Mouse (Mus musculus) monocyte, adult 5-6 weeks (primary cell): ENCODE measurements around the gene Chst1. TPM values are rescaled to one million over a fixed set of nuclear protein-coding genes. Genes with fewer than 3 reads are reported as not detected.

Experiments
- ATAC-seq: fragments of 153-309, 156-312 bp; replicated peaks from 2 replicates; pipeline ENCODE4 v1.8.0; 2017; ENCODE audit warnings: mild to moderate bottlenecking; ENCODE audit not compliant: low TSS enrichment, insufficient number of reproducible peaks, severe bottlenecking, poor library complexity, low FRiP score
- total RNA-seq: library from RNA; stranded (forward); fragments of 200-1000, 200-491, 200-594 nt; gene quantifications from 3 replicates; pipeline ENCODE4 v1.2.3, GENCODE M21; 2017

Gene Chst1
- total RNA-seq, 1 experiment from 2014 or later = 0.86 TPM

- no peak for ATAC-seq
These were observed 8.6 kb downstream of the Chst1 start for GRCm38 (mm10) chr2:92608013-92608619.

GRCm38 (mm10) chr2:92608810-92609581, 9.5 kb downstream of the Chst1 start:
- no peak; the same call in 1 of the 2 replicates for ATAC-seq

DNA sequence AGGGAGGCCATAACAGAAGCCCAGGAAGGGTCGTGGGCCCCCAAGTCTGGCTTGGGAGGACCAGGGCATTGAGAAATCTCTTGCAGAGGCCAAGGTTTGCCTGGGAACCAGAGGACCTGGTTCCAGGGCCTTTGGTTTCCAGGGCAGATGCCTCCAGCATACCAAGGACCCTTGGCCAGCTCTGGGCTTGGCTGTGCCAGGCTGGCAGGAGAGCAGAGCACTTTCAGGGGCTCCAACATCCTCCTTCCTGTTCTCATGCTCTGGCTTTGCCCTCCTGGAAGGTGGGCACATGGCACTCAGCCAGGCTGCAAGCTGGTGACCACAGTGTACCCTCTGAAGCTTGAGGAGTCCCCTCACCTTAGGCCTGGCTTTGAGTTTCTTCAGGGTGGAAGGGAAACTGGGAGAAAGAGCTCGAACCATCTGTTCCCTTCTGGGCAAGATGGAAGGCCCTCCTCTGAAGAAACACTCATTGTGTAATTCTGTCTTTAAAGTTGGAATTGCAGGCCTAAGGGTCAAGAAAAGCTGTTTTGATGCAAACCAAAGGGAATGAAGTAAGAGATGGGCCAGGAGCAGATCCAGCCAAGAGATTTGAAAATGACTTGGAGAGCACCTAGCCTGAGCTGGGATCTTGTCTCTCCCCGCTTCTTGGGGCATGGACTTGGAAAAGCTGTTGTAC, 10.3 kb downstream of the Chst1 start:
- ATAC-seq = no peak

- no peak for ATAC-seq
These were observed 14.1 kb downstream of the Chst1 start for GRCm38 (mm10) chr2:92613645-92614044.

- ATAC-seq = no peak
These were observed 14.6 kb downstream of the Chst1 start for GRCm38 (mm10) chr2:92614106-92614505.

GRCm38 (mm10) chr2:92617077-92617756, 17.7 kb downstream of the Chst1 start:
- no peak for ATAC-seq

DNA sequence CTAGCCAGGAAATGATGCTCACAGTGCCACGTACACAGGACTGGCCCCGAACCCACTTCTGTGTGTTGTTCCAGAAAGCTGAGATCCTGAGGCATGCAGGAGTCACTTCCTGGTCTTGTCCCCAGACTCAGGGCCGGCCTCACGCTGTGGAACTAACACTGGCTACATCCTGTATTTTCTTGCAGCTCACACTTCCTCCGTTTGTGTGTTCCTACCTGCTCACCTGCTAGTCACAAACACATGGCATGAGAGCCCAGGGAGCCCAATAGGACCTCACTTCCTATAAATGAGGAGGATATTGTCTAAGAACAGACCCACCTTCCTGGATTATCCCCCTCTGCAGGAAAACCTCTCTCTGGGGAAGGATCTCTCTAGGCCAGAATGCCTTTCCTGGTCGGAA, 18.5 kb downstream of the Chst1 start:
- no peak for ATAC-seq

GRCm38 (mm10) chr2:92627633-92628032, 28.1 kb downstream of the Chst1 start:
- no peak for ATAC-seq

GRCm38 (mm10) chr2:92630799-92631198, 31.3 kb downstream of the Chst1 start:
- no peak for ATAC-seq

DNA sequence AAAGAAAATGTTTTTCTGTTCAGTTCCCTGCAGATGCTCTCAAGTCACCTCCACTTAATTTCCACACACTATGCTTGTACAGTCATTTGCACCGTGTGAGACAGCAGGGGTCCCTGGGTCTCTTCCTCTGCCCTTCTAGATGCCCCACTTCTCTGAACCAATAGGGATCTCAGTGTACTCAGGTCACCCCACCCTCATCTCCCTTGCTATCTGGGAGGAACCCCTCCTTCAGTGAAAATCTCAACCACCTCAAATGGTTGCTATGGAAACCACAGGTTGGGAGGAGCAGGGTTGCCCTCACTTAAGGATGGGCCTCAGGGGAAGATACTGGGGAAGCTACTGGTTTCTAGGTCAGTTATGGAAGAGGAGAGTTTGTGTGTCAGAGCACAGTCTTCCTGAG, 32.5 kb downstream of the Chst1 start:
- no peak for ATAC-seq

- ATAC-seq = no peak
These were observed 41.0 kb downstream of the Chst1 start for GRCm38 (mm10) chr2:92640555-92640954.

DNA sequence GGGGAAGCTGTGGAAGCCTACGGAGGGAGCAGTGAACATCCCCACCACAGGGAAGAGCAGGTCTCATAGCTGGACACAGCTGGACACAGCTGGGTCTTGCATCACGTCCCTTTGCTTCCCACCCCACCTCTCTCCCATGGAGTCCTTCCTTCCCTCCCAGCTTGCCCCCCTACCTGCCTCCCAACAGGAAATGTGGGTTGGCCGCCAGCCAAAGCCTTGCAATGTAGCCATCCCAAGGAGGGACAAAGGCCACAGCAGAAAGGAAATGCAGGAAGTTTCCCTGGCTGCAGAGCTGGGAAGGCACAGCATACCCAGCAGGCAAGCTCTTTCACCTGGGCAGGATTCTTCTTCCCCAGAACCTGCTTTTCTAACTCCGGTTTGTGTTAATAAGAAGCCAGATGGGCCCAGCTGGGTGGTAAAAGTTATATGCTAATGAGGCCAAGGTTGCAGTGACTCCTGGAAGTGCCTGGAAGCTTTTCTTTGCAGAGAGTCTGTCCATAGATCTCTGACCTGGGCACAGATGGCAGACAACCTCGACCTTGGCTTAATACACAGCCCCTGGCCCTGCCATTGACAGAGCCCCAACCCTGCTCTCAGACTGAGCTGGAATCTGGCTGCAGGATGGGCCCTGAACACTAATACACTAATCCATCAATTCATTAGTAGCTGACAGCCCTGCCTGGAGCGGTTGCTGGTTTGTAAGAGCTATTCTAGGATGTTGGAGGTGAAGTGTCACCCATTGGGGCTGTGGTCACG, 46.0 kb downstream of the Chst1 start:
- no peak for ATAC-seq

DNA sequence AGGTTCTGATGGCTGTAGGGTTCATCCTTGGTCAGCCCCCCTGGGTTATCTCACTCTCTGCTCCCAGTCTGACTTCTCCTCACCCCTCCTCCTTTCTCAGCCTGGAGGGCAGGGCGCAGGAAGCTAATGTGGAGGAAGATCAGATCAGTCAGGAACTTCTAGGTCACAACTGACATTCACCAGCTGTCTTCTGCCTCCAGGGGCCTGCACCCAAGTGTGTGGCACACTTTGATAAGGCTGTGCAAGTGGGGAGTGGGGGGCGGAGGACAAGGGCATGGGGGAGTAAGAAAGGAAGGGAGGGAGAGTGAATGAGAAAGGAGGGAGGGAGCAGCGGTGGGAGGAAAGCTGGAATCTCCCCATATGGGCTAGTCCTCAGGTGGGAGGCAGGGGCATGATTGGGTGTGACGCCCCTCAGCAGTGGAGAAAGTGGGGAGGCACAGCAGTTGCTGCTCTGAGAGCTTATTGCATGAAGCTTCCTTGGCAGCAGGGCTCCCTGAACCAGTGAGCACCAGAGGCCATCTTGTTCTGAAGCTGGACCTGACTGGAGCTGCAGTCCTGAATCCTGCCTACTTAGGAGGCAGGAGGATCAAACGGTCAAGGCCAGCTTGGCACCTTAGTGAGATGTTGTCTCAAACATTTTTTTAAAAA, 49.8 kb downstream of the Chst1 start:
- no peak for ATAC-seq

DNA sequence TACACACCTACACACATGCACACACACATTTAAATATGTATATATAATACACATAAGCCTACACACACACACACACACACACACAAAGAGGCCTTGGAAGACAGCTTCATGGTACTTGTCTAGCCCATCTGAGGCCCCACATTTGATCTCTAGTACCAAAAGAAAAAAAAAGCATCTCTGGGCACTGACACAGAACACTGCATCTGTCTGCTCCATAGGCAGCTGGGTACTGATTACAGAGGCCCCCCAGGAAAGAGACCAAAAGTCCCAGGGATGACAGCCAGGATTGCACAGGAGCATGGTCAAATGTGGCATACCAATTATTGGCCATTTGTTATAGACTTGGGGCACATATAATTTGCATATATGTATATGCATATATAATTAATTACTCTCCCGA, 50.9 kb downstream of the Chst1 start:
- no peak for ATAC-seq

GRCm38 (mm10) chr2:92651294-92651816, 51.8 kb downstream of the Chst1 start:
- no peak for ATAC-seq

DNA sequence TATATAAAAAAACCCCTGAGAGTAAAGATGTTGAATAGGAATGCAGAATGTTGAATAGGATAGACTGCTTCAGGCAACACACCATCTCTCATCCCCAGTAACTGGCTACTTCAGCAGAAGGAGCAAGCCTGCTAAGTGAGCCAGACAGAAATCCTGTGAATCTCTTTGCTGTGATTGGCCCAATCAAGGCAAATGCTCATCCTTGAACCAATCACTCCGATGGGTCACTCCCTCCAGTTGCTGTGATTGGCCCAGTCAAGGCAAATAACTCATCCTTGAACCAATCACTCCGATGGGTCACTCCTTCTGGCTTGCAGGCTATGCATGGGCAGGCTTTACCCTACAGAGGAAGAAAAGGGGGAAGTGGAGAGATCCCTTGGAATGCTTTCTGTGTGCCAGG, 57.7 kb downstream of the Chst1 start:
- ATAC-seq = no peak

DNA sequence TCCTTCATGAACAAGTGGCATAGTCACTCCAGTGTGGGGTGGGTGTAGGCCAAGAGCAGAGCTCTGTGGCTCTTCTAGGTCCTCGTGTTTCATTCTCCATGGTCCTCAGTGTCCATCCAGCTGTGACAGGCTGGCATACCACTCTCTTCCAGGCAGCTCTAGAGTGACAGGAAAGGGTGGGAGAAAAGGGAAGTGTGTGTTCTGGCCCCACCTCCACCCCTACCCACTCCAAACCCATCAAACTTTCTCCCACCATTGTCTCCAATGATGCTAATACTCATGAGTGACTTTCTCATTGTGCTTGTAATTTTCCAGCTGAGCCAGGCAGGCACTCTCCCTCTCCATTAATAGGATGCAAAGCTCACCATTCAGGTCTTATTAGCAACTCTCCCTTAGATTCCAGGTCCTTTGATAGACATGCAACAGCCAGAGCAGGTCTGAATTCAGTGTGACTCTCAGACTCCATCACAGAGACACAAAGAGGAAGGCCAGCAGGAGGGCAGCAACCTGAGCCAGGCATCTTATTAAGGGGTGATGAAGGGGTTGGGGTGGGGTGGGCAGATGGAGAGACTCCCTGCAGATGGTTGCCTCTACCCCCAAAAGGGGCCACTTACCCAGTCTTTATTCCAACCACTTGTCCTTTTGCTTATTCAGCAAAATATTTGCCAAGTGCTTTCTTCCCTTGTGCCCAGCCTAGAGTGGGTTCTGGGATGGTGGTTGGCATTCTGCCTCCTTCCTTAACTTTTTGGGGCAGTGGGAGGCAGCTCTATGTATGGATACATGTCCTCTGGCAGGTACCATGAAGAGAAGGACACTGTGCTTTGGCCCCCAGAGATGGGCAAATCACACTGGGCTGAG, 59.0 kb downstream of the Chst1 start:
- ATAC-seq = no peak
